Mouse (Mus musculus) lung, postnatal 0 days (tissue): ENCODE measurements at regions not wholly inside any gene's neighbourhood (a gene's known extent, or its start where the extent isn't known, plus 50 kb on each side); places are given as distances from the start of the nearest gene placed in this dataset.

ENCODE experiments used
- CTCF ChIP-seq: IDR thresholded peaks from 2 replicates; pipeline ENCODE4 v1.5.1; 2016; ENCODE audit warnings: antibody characterized with exemption, mild to moderate bottlenecking
- EP300 ChIP-seq: IDR thresholded peaks from 2 replicates; pipeline ENCODE4 v1.6.1; 2016; ENCODE audit warnings: antibody characterized with exemption, mild to moderate bottlenecking, control low read depth

GRCm38 (mm10) chr16:9215131-9215530 lies 385.2 kb downstream of the 1810013L24Rik start:
- TF ChIP-seq CTCF (no peak), EP300 (no peak)
